In genomic region chr15:85891971-85892370, GRCm38 (mm10) we compare ENCODE assay signal across 16 mouse cellular contexts. TPM values are rescaled to one million over a fixed set of nuclear protein-coding genes. Genes with fewer than 3 reads are reported as not detected.
A peak's percentile ranks its signal among the peaks of the same experiment; 100 is the strongest.
DNase-seq lines count a peak whose midpoint lies in the region; ATAC-seq lines count a peak whose summit lies in the region.
"Had no signal": no experiment of that assay in that cellular context is flagged by ENCODE, and none has a peak within 500 bp of the region (broad histone marks: within the 10 kb centered on the region; RNA-seq: fewer than 3 reads in every experiment).

No protein-coding gene starts in this region.

- peak; percentile 64 to 77 for DNase-seq in cerebellum, postnatal 14 days
- DNase-seq in cerebellum, adult 11 months: no peak
- no peak for DNase-seq in hindbrain, embryonic 11.5 days (ENCODE audit: low spot score)
- no peak for DNase-seq in midbrain, embryonic 11.5 days (ENCODE audit: low spot score, missing footprints)
- DNase-seq in right cerebral cortex, adult 2 months (ENCODE audit: low spot score in 2 of 2): no peak
- DNase-seq: adrenal gland, postnatal 10 days; gastrocnemius, postnatal 14 days; kidney, postnatal 14 days; layer of hippocampus, adult 9-11 months; thymus, adult 2 months had no signal

- ATAC-seq in hindbrain, embryonic 13.5 days (ENCODE audit: low FRiP score): no peak
- no peak for ATAC-seq in hindbrain, embryonic 11.5 days (ENCODE audit: low FRiP score)
- no peak for ATAC-seq in midbrain, embryonic 15.5 days (replicated peaks)
- ATAC-seq in midbrain, embryonic 11.5 days (ENCODE audit: low FRiP score): no peak
- 0 out of 2 replicates have a peak, but pooled peaks have one; percentile 12 for ATAC-seq in neural tube, embryonic 15.5 days (ENCODE audit: low FRiP score)

- no peak overlapping the region for H3K4me3 ChIP-seq in hindbrain, embryonic 13.5 days
- no peak overlapping the region for H3K4me3 ChIP-seq in hindbrain, embryonic 11.5 days (ENCODE audit: low read depth, low read length)
- H3K4me3 ChIP-seq in midbrain, embryonic 15.5 days: no peak overlapping the region
- H3K4me3 ChIP-seq in midbrain, embryonic 11.5 days (ENCODE audit: low read depth, low read length): no peak overlapping the region
- H3K4me3 ChIP-seq in neural tube, embryonic 15.5 days (replicated peaks): no peak overlapping the region
- H3K4me3 ChIP-seq: embryonic facial prominence, embryonic 12.5 days; myocyte had no signal

- H3K9ac ChIP-seq in hindbrain, embryonic 13.5 days: no peak overlapping the region
- H3K9ac ChIP-seq in hindbrain, embryonic 11.5 days (ENCODE audit: low read depth, low read length): no peak overlapping the region
- H3K9ac ChIP-seq in midbrain, embryonic 15.5 days: no peak overlapping the region
- no peak overlapping the region for H3K9ac ChIP-seq in midbrain, embryonic 11.5 days (ENCODE audit: low read length)
- H3K9ac ChIP-seq in neural tube, embryonic 15.5 days (replicated peaks): no peak overlapping the region
- H3K9ac ChIP-seq: embryonic facial prominence, embryonic 12.5 days had no signal

- H3K4me1 ChIP-seq in hindbrain, embryonic 13.5 days (replicated peaks): peaks cover 23% of the 10 kb centered on the region
- H3K4me1 ChIP-seq in hindbrain, embryonic 11.5 days (replicated peaks; ENCODE audit: control insufficient read depth, insufficient read depth, low read length): no peaks in the 10 kb centered on the region
- peaks cover 6% of the 10 kb centered on the region; the same call in 1 of the 2 replicates for H3K4me1 ChIP-seq in midbrain, embryonic 15.5 days
- H3K4me1 ChIP-seq in midbrain, embryonic 11.5 days (ENCODE audit: control insufficient read depth, insufficient read depth, low read length): no peaks in the 10 kb centered on the region
- H3K4me1 ChIP-seq in neural tube, embryonic 15.5 days: peaks cover 9% of the 10 kb centered on the region
- H3K4me1 ChIP-seq: embryonic facial prominence, embryonic 12.5 days had no signal

- H3K27me3 ChIP-seq in hindbrain, embryonic 13.5 days: no peaks in the 10 kb centered on the region
- H3K27me3 ChIP-seq in hindbrain, embryonic 11.5 days (ENCODE audit: control insufficient read depth, insufficient read depth, low read length): no peaks in the 10 kb centered on the region
- H3K27me3 ChIP-seq in midbrain, embryonic 15.5 days (replicated peaks): no peaks in the 10 kb centered on the region
- H3K27me3 ChIP-seq in midbrain, embryonic 11.5 days (ENCODE audit: control insufficient read depth, insufficient read depth, low read length): no peaks in the 10 kb centered on the region
- H3K27me3 ChIP-seq in neural tube, embryonic 15.5 days (replicated peaks): no peaks in the 10 kb centered on the region
- H3K27me3 ChIP-seq: embryonic facial prominence, embryonic 12.5 days had no signal

- peak overlapping the region; percentile 83 for H3K27ac ChIP-seq in hindbrain, embryonic 13.5 days
- no peak overlapping the region for H3K27ac ChIP-seq in hindbrain, embryonic 11.5 days (ENCODE audit: low read depth, low read length)
- 0 out of 2 replicates have a peak overlapping the region, but pooled peaks have one; percentile 5 for H3K27ac ChIP-seq in midbrain, embryonic 15.5 days
- H3K27ac ChIP-seq in midbrain, embryonic 11.5 days (ENCODE audit: low read depth, low read length): no peak overlapping the region
- 0 out of 2 replicates have a peak overlapping the region, but pooled peaks have one; percentile 63 for H3K27ac ChIP-seq in neural tube, embryonic 15.5 days (replicated peaks)
- H3K27ac ChIP-seq: embryonic facial prominence, embryonic 12.5 days had no signal

- H3K9me3 ChIP-seq in hindbrain, embryonic 13.5 days: no peaks in the 10 kb centered on the region
- H3K9me3 ChIP-seq in hindbrain, embryonic 11.5 days (ENCODE audit: control insufficient read depth, low read length): no peaks in the 10 kb centered on the region
- no peaks in the 10 kb centered on the region for H3K9me3 ChIP-seq in midbrain, embryonic 15.5 days
- no peaks in the 10 kb centered on the region for H3K9me3 ChIP-seq in midbrain, embryonic 11.5 days (ENCODE audit: control insufficient read depth, low read length)
- H3K9me3 ChIP-seq in neural tube, embryonic 15.5 days (replicated peaks): no peaks in the 10 kb centered on the region
- H3K9me3 ChIP-seq: embryonic facial prominence, embryonic 12.5 days had no signal

- WGBS in hindbrain, embryonic 13.5 days: 60% methylated on average over 10 of the region's 10 CpGs
- 86% methylated on average over 10 of the region's 10 CpGs for WGBS in hindbrain, embryonic 11.5 days
- 64% methylated on average over 10 of the region's 10 CpGs for WGBS in midbrain, embryonic 15.5 days
- 90% methylated on average over 10 of the region's 10 CpGs for WGBS in midbrain, embryonic 11.5 days
- WGBS in neural tube, embryonic 15.5 days: 17% methylated on average over 10 of the region's 10 CpGs

- H3K36me3 ChIP-seq in hindbrain, embryonic 13.5 days: peaks cover 71% of the 10 kb centered on the region
- H3K36me3 ChIP-seq in hindbrain, embryonic 11.5 days (ENCODE audit: control insufficient read depth, insufficient read depth, low read length): no peaks in the 10 kb centered on the region
- H3K36me3 ChIP-seq in midbrain, embryonic 15.5 days (replicated peaks): peaks cover 31% of the 10 kb centered on the region
- peaks cover 17% of the 10 kb centered on the region for H3K36me3 ChIP-seq in midbrain, embryonic 11.5 days (ENCODE audit: control insufficient read depth, insufficient read depth, low read length)
- H3K36me3 ChIP-seq in neural tube, embryonic 15.5 days: peaks cover 55% of the 10 kb centered on the region

- no peak overlapping the region for H3K4me2 ChIP-seq in hindbrain, embryonic 13.5 days
- no peak overlapping the region for H3K4me2 ChIP-seq in hindbrain, embryonic 11.5 days (replicated peaks; ENCODE audit: low read depth, low read length)
- H3K4me2 ChIP-seq in midbrain, embryonic 15.5 days: no peak overlapping the region
- H3K4me2 ChIP-seq in midbrain, embryonic 11.5 days: no peak overlapping the region
- H3K4me2 ChIP-seq in neural tube, embryonic 15.5 days: no peak overlapping the region
- H3K4me2 ChIP-seq: embryonic facial prominence, embryonic 12.5 days; liver, embryonic 11.5 days had no signal

RNA-seq across cellular contexts. Expression of gene Trmu, which starts 12.9 kb away (rescaled TPM):
- 40.8 and 47.9 TPM in 2 replicates for polyA plus RNA-seq in hindbrain, embryonic 13.5 days (2015; fragmentation: Nextera tagmentation; extraction: Ambion mirVana)
- polyA plus RNA-seq in hindbrain, embryonic 11.5 days (2014; fragmentation: Nextera tagmentation; extraction: Ambion mirVana): 30.4 and 34.6 TPM in 2 replicates
- polyA plus RNA-seq in midbrain, embryonic 15.5 days (2015; fragmentation: Nextera tagmentation; extraction: Ambion mirVana): 58.8 and 63.4 TPM in 2 replicates
- 29.9 and 33.5 TPM in 2 replicates for polyA plus RNA-seq in midbrain, embryonic 11.5 days (2014; fragmentation: Nextera tagmentation; extraction: Ambion mirVana)
- 50.9 and 51.9 TPM in 2 replicates for polyA plus RNA-seq in neural tube, embryonic 15.5 days (2015; fragmentation: Nextera tagmentation; extraction: Ambion mirVana)

RNA-seq across cellular contexts. Expression of gene Gtse1, which starts 32.4 kb away (rescaled TPM):
- polyA plus RNA-seq in hindbrain, embryonic 13.5 days (2015; fragmentation: Nextera tagmentation; extraction: Ambion mirVana): 8.9 and 9.1 TPM in 2 replicates
- 26.8 and 33.9 TPM in 2 replicates for polyA plus RNA-seq in hindbrain, embryonic 11.5 days (2014; fragmentation: Nextera tagmentation; extraction: Ambion mirVana)
- 4.2 and 5.3 TPM in 2 replicates for polyA plus RNA-seq in midbrain, embryonic 15.5 days (2015; fragmentation: Nextera tagmentation; extraction: Ambion mirVana)
- 38.6 and 43.7 TPM in 2 replicates for polyA plus RNA-seq in midbrain, embryonic 11.5 days (2014; fragmentation: Nextera tagmentation; extraction: Ambion mirVana)
- 3.5 and 8.4 TPM in 2 replicates for polyA plus RNA-seq in neural tube, embryonic 15.5 days (2015; fragmentation: Nextera tagmentation; extraction: Ambion mirVana)

RNA-seq across cellular contexts. Expression of gene Ttc38, which starts 59.9 kb away (rescaled TPM):
- 3.4 and 3.9 TPM in 2 replicates for polyA plus RNA-seq in hindbrain, embryonic 13.5 days (2015; fragmentation: Nextera tagmentation; extraction: Ambion mirVana)
- polyA plus RNA-seq in hindbrain, embryonic 11.5 days (2014; fragmentation: Nextera tagmentation; extraction: Ambion mirVana): 2.8 and 2.9 TPM in 2 replicates
- 3.3 and 3.6 TPM in 2 replicates for polyA plus RNA-seq in midbrain, embryonic 15.5 days (2015; fragmentation: Nextera tagmentation; extraction: Ambion mirVana)
- 1.9 and 2.4 TPM in 2 replicates for polyA plus RNA-seq in midbrain, embryonic 11.5 days (2014; fragmentation: Nextera tagmentation; extraction: Ambion mirVana)
- polyA plus RNA-seq in neural tube, embryonic 15.5 days (2015; fragmentation: Nextera tagmentation; extraction: Ambion mirVana): 3.8 and 6.5 TPM in 2 replicates

Comparison
In these comparisons a context has a peak if more than half of its experiments do, and no peak if none do; other contexts are left out.
1. DNase-seq: peak in cerebellum, postnatal 14 days (2 of 2); none in cerebellum, adult 11 months (single experiment), hindbrain, embryonic 11.5 days (single experiment), midbrain, embryonic 11.5 days (single experiment) and right cerebral cortex, adult 2 months (0 of 2).
2. H3K27ac ChIP-seq: peak in hindbrain, embryonic 13.5 days (single experiment), midbrain, embryonic 15.5 days (single experiment) and neural tube, embryonic 15.5 days (single experiment); none in hindbrain, embryonic 11.5 days (single experiment) and midbrain, embryonic 11.5 days (single experiment).